Mouse (Mus musculus) layer of hippocampus, adult 8-10 months (tissue): Measurements from ENCODE around the gene Dennd6b. TPM values are rescaled to one million over a fixed set of nuclear protein-coding genes. Genes with fewer than 3 reads are reported as not detected.

Experiments
- DNase-seq, 2 experiments: peaks; one replicate each; pipeline ENCODE4 v3.0.0; 2022; ENCODE audit warnings: low spot score in 2 of 2
- microRNA-seq, 2 experiments: library from miRNA; unstranded; fragments of <30 nt; microRNA quantifications; one replicate each; pipeline ENCODE4 v1.2.0; 2022
- total RNA-seq, 4 experiments: library from RNA; stranded (reverse); gene quantifications; 2 replicates each; pipeline ENCODE4 v1.2.4; 2022

Dennd6b gene
- total RNA-seq, 4 experiments from 2014 or later, result 38.9 to 52.1 (median 45.1) TPM

DNA sequence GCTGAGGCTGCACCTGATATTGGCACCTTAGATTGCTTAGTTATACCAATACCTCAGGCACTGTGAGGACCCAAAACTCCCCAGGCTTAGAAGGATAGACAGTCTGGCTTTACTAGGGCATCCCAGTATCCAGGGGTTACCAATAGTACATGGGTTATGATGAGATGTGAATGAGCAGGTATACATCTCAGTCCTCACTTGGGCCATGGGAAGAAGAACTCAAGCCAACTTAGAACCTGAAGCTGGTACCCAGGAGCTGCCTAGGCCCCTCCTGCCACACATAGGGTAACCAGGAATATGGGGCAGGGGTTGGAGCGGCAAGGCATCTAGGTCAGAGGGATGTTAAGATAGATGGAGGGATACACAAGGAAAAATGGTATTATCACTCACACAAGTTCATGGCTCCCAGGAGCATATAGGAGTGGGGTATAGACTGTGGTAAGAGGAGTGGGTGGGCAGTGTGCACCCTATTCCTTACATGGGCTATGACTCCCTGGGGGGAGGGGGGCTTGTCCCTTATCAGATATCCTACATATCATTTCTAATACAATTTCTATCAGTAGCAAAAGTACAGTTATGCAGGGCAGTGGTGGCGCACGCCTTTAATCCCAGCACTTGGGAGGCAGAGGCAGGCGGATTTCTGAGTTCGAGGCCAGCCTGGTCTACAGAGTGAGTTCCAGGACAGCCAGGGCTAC, 59.7 kb downstream of the Dennd6b start:
- no peak for DNase-seq

Small RNA genes within 50 kb of the gene (microRNA-seq; reads per million reads assigned to microRNA genes)
- 3.8 to 4.3 reads per million in 2 experiments for gene Mir6958
- 0.32 to 1.0 reads per million in 2 experiments for gene Mir7118

Other genes with a start within 250 kb of the Dennd6b start
- gene Ttll8, start 242.1 kb downstream of the Dennd6b start, total RNA-seq, result 1 to 10 TPM; 1.2 to 4.3 (median 2.7) TPM
- gene Mlc1, start 217.5 kb downstream of the Dennd6b start, total RNA-seq, result 100 to 1,000 TPM; 114 to 176 (median 137) TPM
- under 1 TPM in 1 of 4 experiments, not detected in 3; 0.29 TPM for gene Mov10l1, start 213.6 kb downstream of the Dennd6b start, total RNA-seq
- 100 to 1,000 TPM; 126 to 157 (median 144) TPM for gene Panx2, start 136.8 kb downstream of the Dennd6b start, total RNA-seq
- gene Trabd, start 121.4 kb downstream of the Dennd6b start, total RNA-seq, result 10 to 100 TPM; 20.5 to 22.3 (median 22.0) TPM
- gene Selenoo, start 107.4 kb downstream of the Dennd6b start, total RNA-seq, result 10 to 100 TPM; 22.9 to 25.4 (median 23.4) TPM
- 10 to 100 TPM; 26.1 to 38.9 (median 32.8) TPM for gene Tubgcp6, start 73.4 kb downstream of the Dennd6b start, total RNA-seq
- 10 to 100 TPM; 14.7 to 19.3 (median 15.9) TPM for gene Hdac10, start 67.8 kb downstream of the Dennd6b start, total RNA-seq
- 1 to 10 TPM; 4.9 to 9.7 (median 7.0) TPM for gene Mapk12, start 55.8 kb downstream of the Dennd6b start, total RNA-seq
- gene Mapk11, start 46.9 kb downstream of the Dennd6b start, total RNA-seq, result 10 to 100 TPM; 21.4 to 27.4 (median 24.8) TPM
- 10 to 100 TPM; 54.0 to 78.5 (median 67.5) TPM for gene Plxnb2, start 15.7 kb downstream of the Dennd6b start, total RNA-seq
- gene Ppp6r2, start 15.1 kb upstream of the Dennd6b start, total RNA-seq, result 100 to 1,000 TPM; 147 to 171 (median 157) TPM
- gene Sbf1, start 118.8 kb upstream of the Dennd6b start, total RNA-seq, result 100 to 1,000 TPM; 317 to 349 (median 325) TPM
- gene Adm2, start 126.2 kb upstream of the Dennd6b start, total RNA-seq, result not detected
- not detected for gene Miox, start 137.9 kb upstream of the Dennd6b start, total RNA-seq
- gene Lmf2, start 159.2 kb upstream of the Dennd6b start, total RNA-seq, result 10 to 100 TPM; 17.7 to 25.3 (median 21.2) TPM
- gene Ncaph2, start 159.2 kb upstream of the Dennd6b start, total RNA-seq, result 100 to 1,000 TPM in 2 of 4 experiments, 10 to 100 TPM in 2; 92.2 to 107 (median 97.7) TPM
- 10 to 100 TPM; 29.5 to 34.5 (median 33.1) TPM for gene Sco2, start 177.3 kb upstream of the Dennd6b start, total RNA-seq
- gene Tymp, start 180.5 kb upstream of the Dennd6b start, total RNA-seq, result 1 to 10 TPM in 3 of 4 experiments, under 1 TPM in 1; 0.76 to 1.6 (median 1.2) TPM
- 1 to 10 TPM; 3.2 to 6.7 (median 3.9) TPM for gene Odf3b, start 182.8 kb upstream of the Dennd6b start, total RNA-seq
- 1 to 10 TPM in 1 of 4 experiments, under 1 TPM in 3; 0.31 to 1.7 (median 0.48) TPM for gene Klhdc7b, start 188.4 kb upstream of the Dennd6b start, total RNA-seq
- gene Syce3, start 214.0 kb upstream of the Dennd6b start, total RNA-seq, result not detected
- 1 to 10 TPM; 1.5 to 3.7 (median 2.8) TPM for gene Cpt1b, start 229.4 kb upstream of the Dennd6b start, total RNA-seq
- 1 to 10 TPM; 2.6 to 3.4 (median 3.2) TPM for gene C730034F03Rik, start 233.1 kb upstream of the Dennd6b start, total RNA-seq
- not detected for gene Gm44502, start 233.2 kb upstream of the Dennd6b start, total RNA-seq
- 10 to 100 TPM; 42.9 to 50.3 (median 46.2) TPM for gene Chkb, start 233.4 kb upstream of the Dennd6b start, total RNA-seq